Mouse (Mus musculus): ENCODE measurements around the gene Map2k1.

The Map2k1 gene

GRCm38 (mm10) chr9:64156641-64157040 is 96.8 kb downstream of the Map2k1 start:
- DNase-seq (ENCODE audit: low read depth): no peak

DNA sequence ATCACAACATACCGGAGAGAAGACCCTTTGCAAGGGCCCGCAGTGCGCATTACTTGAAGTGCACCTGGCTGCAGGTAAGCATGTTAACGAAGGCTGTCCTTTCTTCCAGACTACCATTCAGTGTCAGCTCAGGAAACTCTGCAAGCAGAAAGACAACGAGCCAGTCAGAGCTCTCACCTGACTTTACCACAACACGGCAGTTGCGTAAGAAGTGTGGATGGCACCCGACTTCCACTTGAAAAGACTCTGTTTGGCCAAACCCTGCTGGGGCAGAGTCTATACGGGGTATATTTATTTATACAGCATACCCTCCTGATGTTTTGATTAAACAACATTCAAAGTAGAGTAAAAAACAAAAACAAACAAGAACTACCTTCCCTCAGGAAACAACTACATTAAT is 113.6 kb downstream of the Map2k1 start:
- DNase-seq (ENCODE audit: low read depth): no peak

- DNase-seq (ENCODE audit: low read depth): peak; percentile 74
Measured at GRCm38 (mm10) chr9:64138896-64139295, 114.5 kb downstream of the Map2k1 start.
